ENCODE assay signal across 9 mouse cellular contexts in the genomic region with DNA sequence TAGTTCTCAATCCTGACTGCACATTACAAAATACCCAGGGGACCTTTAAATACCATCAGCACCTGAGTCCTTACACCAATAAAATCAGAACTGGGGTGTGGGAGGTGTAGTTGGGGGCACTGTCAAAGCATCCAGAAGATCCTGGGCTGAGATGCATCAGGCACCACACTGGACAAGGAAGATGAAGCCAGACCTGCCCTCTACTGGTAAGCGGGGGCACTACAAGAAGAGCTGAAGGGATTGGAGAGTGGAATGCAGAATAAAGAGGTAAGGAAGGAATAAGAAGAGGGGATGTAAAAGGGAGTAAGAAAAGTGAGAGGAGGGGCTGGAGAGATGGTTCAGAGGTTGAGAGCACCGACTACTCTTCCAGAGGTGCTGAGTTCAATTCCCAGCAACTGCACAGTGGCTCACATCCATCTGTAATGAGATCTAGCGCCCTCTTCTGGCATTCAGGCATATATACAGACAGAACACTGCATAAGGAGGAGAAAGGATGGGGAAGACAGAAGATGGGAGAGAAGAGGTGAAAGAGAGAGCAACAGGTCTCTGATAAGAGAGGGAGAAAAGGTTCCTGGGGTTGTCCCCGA.
DNase-seq lines count a peak whose midpoint lies in the region; ATAC-seq and TF ChIP-seq lines count a peak whose summit lies in the region.
"Had no signal": no experiment of that assay in that cellular context is flagged by ENCODE, and none has a peak within 500 bp of the region (broad histone marks: within the 10 kb centered on the region; RNA-seq: fewer than 3 reads in every experiment).

No protein-coding gene starts in this region.

- TF ChIP-seq EP300 in ES-Bruce4 (IDR thresholded peaks at IDR 0.05; ENCODE audit: insufficient read depth, low read depth, low read length) = no peak

- no peak overlapping the region for H3K27ac ChIP-seq in ES-Bruce4 (ENCODE audit: insufficient read depth, low read length)
- H3K27ac ChIP-seq in forebrain, postnatal 0 days (ENCODE audit: low read depth, low read length) = no peak overlapping the region
- no peak overlapping the region for H3K27ac ChIP-seq in midbrain, postnatal 0 days (ENCODE audit: low read depth, low read length)
- H3K27ac ChIP-seq: embryonic facial prominence, embryonic 15.5 days had no signal

- H3K9me3 ChIP-seq in ES-Bruce4 (replicated peaks; ENCODE audit: control insufficient read depth, insufficient read depth, low read length, poor library complexity, severe bottlenecking) = no peaks in the 10 kb centered on the region
- no peaks in the 10 kb centered on the region for H3K9me3 ChIP-seq in forebrain, postnatal 0 days (ENCODE audit: low read length)
- no peaks in the 10 kb centered on the region for H3K9me3 ChIP-seq in midbrain, postnatal 0 days (ENCODE audit: low read length)
- H3K9me3 ChIP-seq: embryonic facial prominence, embryonic 15.5 days had no signal

- no peak overlapping the region for H3K4me2 ChIP-seq in forebrain, postnatal 0 days (ENCODE audit: low read depth)
- H3K4me2 ChIP-seq in midbrain, postnatal 0 days (ENCODE audit: low read depth, low read length, poor library complexity, severe bottlenecking) = no peak overlapping the region
- H3K4me2 ChIP-seq: embryonic facial prominence, embryonic 15.5 days had no signal

- TF ChIP-seq POLR2A in ES-Bruce4 (IDR thresholded peaks at IDR 0.05; ENCODE audit: insufficient read depth, low read length) = no peak

- 44% methylated on average over 4 of the region's 4 CpGs for WGBS in forebrain, postnatal 0 days
- 43% methylated on average over 4 of the region's 4 CpGs for WGBS in midbrain, postnatal 0 days

- intact Hi-C loops in heart, postnatal 36 days (cut with DNase I) = no loop called here

- TF ChIP-seq CTCF in ES-Bruce4 (IDR thresholded peaks at IDR 0.05; ENCODE audit: low read depth, low read length) = peak; percentile 73
- peak; percentile 83 for TF ChIP-seq CTCF in forebrain, postnatal 0 days (IDR thresholded peaks at IDR 0.05; ENCODE audit: low read depth)
- peak; percentile 83 for TF ChIP-seq CTCF in midbrain, postnatal 0 days (IDR thresholded peaks at IDR 0.05)

- no peak overlapping the region for H3K9ac ChIP-seq in ES-Bruce4 (ENCODE audit: low read depth, poor library complexity, severe bottlenecking)
- no peak overlapping the region for H3K9ac ChIP-seq in forebrain, postnatal 0 days
- no peak overlapping the region for H3K9ac ChIP-seq in midbrain, postnatal 0 days (replicated peaks; ENCODE audit: low read length, poor library complexity, severe bottlenecking)
- H3K9ac ChIP-seq: embryonic facial prominence, embryonic 15.5 days had no signal

- no peaks in the 10 kb centered on the region for H3K36me3 ChIP-seq in ES-Bruce4 (ENCODE audit: control insufficient read depth, insufficient read depth, low read length, poor library complexity, severe bottlenecking)
- peaks cover 79% of the 10 kb centered on the region for H3K36me3 ChIP-seq in forebrain, postnatal 0 days (ENCODE audit: insufficient read depth)
- peaks cover 51% of the 10 kb centered on the region for H3K36me3 ChIP-seq in midbrain, postnatal 0 days (ENCODE audit: insufficient read depth, low read length)
- H3K36me3 ChIP-seq: embryonic facial prominence, embryonic 15.5 days had no signal

- H3K4me1 ChIP-seq in ES-Bruce4 (ENCODE audit: control insufficient read depth, insufficient read depth, low read length) = no peaks in the 10 kb centered on the region
- no peaks in the 10 kb centered on the region for H3K4me1 ChIP-seq in forebrain, postnatal 0 days (ENCODE audit: insufficient read depth)
- no peaks in the 10 kb centered on the region for H3K4me1 ChIP-seq in midbrain, postnatal 0 days (ENCODE audit: insufficient read depth, low read length)
- H3K4me1 ChIP-seq: embryonic facial prominence, embryonic 15.5 days had no signal

- H3K27me3 ChIP-seq in ES-Bruce4 (ENCODE audit: control insufficient read depth, insufficient read depth, low read length, poor library complexity, severe bottlenecking) = no peaks in the 10 kb centered on the region
- no peaks in the 10 kb centered on the region for H3K27me3 ChIP-seq in forebrain, postnatal 0 days (ENCODE audit: insufficient read depth, low read length)
- no peaks in the 10 kb centered on the region for H3K27me3 ChIP-seq in midbrain, postnatal 0 days (ENCODE audit: insufficient read depth, low read length)
- H3K27me3 ChIP-seq: embryonic facial prominence, embryonic 15.5 days had no signal

- ATAC-seq in forebrain, postnatal 0 days = peak; percentile 74
- peak; percentile 42; the same call in 1 of the 2 replicates for ATAC-seq in midbrain, postnatal 0 days (ENCODE audit: low FRiP score)

- H3K4me3 ChIP-seq in ES-Bruce4 (ENCODE audit: low read depth, low read length) = no peak overlapping the region
- no peak overlapping the region for H3K4me3 ChIP-seq in forebrain, postnatal 0 days (ENCODE audit: low read depth, low read length)
- H3K4me3 ChIP-seq in midbrain, postnatal 0 days (ENCODE audit: low read depth, low read length) = no peak overlapping the region
- H3K4me3 ChIP-seq: embryonic facial prominence, embryonic 15.5 days had no signal

- DNase-seq in heart, postnatal 36 days = peak; percentile 41 to 54
- no peak for DNase-seq in heart, adult 11 months
- DNase-seq in c-Kit-negative CD71-positive TER-119-positive erythroid progenitor cells, embryonic 14.5 days (ENCODE audit: low read depth, low spot score) = peak; percentile 32
- DNase-seq in forebrain, postnatal 0 days = peak; percentile 80
- DNase-seq in layer of hippocampus, postnatal 36 days = peak; percentile 58 to 71
- peak; percentile 65 for DNase-seq in midbrain, postnatal 0 days (ENCODE audit: low spot score)
- peak; percentile 83 for DNase-seq in testis, postnatal 10 days (ENCODE audit: low spot score)
